In the genomic region with DNA sequence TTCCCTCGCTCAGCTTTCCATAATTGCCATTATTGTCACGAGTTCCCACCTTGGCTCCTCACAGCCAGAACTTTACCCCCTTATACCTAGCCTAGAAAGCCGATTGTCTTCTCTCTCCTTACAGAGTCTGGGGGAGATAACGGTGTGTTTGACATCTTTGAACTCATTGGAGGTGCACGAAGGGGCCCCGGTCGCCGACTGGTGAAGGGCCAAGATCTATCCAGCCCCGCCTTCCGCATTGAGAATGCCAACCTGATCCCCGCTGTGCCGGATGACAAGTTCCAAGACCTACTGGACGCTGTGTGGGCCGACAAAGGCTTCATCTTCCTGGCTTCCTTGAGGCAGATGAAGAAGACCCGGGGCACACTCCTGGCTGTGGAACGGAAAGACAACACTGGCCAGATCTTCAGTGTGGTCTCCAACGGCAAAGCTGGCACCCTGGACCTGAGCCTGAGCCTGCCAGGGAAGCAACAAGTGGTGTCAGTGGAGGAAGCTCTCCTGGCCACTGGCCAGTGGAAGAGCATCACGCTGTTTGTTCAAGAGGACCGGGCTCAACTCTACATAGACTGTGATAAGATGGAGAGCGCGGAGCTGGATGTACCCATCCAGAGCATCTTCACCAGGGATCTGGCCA, we compare ENCODE assay signal across 9 mouse cellular contexts. TPM values are rescaled to one million over a fixed set of nuclear protein-coding genes. Genes with fewer than 3 reads are reported as not detected.
DNase-seq lines count a peak whose midpoint lies in the region; ATAC-seq lines count a peak whose summit lies in the region.
"Had no signal": no experiment of that assay in that cellular context is flagged by ENCODE, and none has a peak within 500 bp of the region (broad histone marks: within the 10 kb centered on the region; RNA-seq: fewer than 3 reads in every experiment).

No protein-coding gene starts in this region.

- peak overlapping the region; percentile 84 for H3K4me2 ChIP-seq in liver, embryonic 11.5 days
- H3K4me2 ChIP-seq in hindbrain, embryonic 13.5 days, result peak overlapping the region; percentile 85
- H3K4me2 ChIP-seq in liver, embryonic 16.5 days (ENCODE audit: low read depth, low read length), result no peak overlapping the region
- H3K4me2 ChIP-seq in stomach, embryonic 16.5 days (ENCODE audit: low read depth, low read length), result peak overlapping the region; percentile 94

- no peaks in the 10 kb centered on the region for H3K9me3 ChIP-seq in liver, embryonic 11.5 days (ENCODE audit: control insufficient read depth, low read length)
- H3K9me3 ChIP-seq in hindbrain, embryonic 13.5 days, result no peaks in the 10 kb centered on the region
- no peaks in the 10 kb centered on the region for H3K9me3 ChIP-seq in liver, embryonic 16.5 days (replicated peaks; ENCODE audit: control insufficient read depth, low read length)
- H3K9me3 ChIP-seq in stomach, embryonic 16.5 days (replicated peaks; ENCODE audit: control insufficient read depth, low read length), result no peaks in the 10 kb centered on the region

- intact Hi-C loops in left cerebral cortex, postnatal 25 days (cut with DNase I), result loop anchor here (5.0 kb wide), 3 partner anchors 134 to 661 kb away; no protein-coding TSS in a partner anchor

- peak overlapping the region; percentile 48 for H3K4me3 ChIP-seq in liver, embryonic 11.5 days (ENCODE audit: low read depth, low read length)
- peak overlapping the region; percentile 50 for H3K4me3 ChIP-seq in hindbrain, embryonic 13.5 days
- peak overlapping the region; percentile 37 for H3K4me3 ChIP-seq in liver, embryonic 16.5 days (ENCODE audit: low read depth, low read length)
- H3K4me3 ChIP-seq in stomach, embryonic 16.5 days (replicated peaks; ENCODE audit: low read length), result peak overlapping the region; percentile 84

- ATAC-seq in liver, embryonic 11.5 days (replicated peaks; ENCODE audit: low FRiP score), result no peak
- no peak for ATAC-seq in hindbrain, embryonic 13.5 days (ENCODE audit: low FRiP score)
- no peak for ATAC-seq in liver, embryonic 16.5 days (ENCODE audit: low read depth)
- ATAC-seq in stomach, embryonic 16.5 days (ENCODE audit: insufficient read depth, low FRiP score), result no peak

- 57% methylated on average over 21 of the region's 21 CpGs for WGBS in liver, embryonic 11.5 days
- 52% methylated on average over 21 of the region's 21 CpGs for WGBS in hindbrain, embryonic 13.5 days
- WGBS in liver, embryonic 16.5 days (ENCODE audit: insufficient replicate concordance), result 60% methylated on average over 21 of the region's 21 CpGs
- 39% methylated on average over 21 of the region's 21 CpGs for WGBS in stomach, embryonic 16.5 days

- no peak for DNase-seq in liver, embryonic 11.5 days (ENCODE audit: low spot score)
- DNase-seq in liver, result no peak
- DNase-seq in adrenal gland, adult (ENCODE audit: inconsistent age in 2 of 2, low spot score in 1 of 2), result no peak
- DNase-seq in left cerebral cortex, postnatal 25 days (ENCODE audit: low spot score in 2 of 2), result no peak
- no peak for DNase-seq in yolk sac, embryonic 10.5 days (ENCODE audit: low spot score)

- no peaks in the 10 kb centered on the region for H3K36me3 ChIP-seq in liver, embryonic 11.5 days (ENCODE audit: control insufficient read depth, insufficient read depth, low read length)
- H3K36me3 ChIP-seq in hindbrain, embryonic 13.5 days, result no peaks in the 10 kb centered on the region
- H3K36me3 ChIP-seq in liver, embryonic 16.5 days (ENCODE audit: control insufficient read depth, insufficient read depth), result no peaks in the 10 kb centered on the region
- 0 out of 2 replicates have a peak, but pooled peaks cover under 1% of the 10 kb centered on the region for H3K36me3 ChIP-seq in stomach, embryonic 16.5 days (ENCODE audit: control insufficient read depth, insufficient read depth, low read length)
- H3K36me3 ChIP-seq: G1E had no signal

- H3K27me3 ChIP-seq in liver, embryonic 11.5 days (replicated peaks; ENCODE audit: control insufficient read depth, insufficient read depth, low read length), result peaks cover 7% of the 10 kb centered on the region
- H3K27me3 ChIP-seq in hindbrain, embryonic 13.5 days, result peaks cover 29% of the 10 kb centered on the region
- H3K27me3 ChIP-seq in liver, embryonic 16.5 days (ENCODE audit: control insufficient read depth, insufficient read depth, low read depth, low read length), result peaks cover 2% of the 10 kb centered on the region; the same call in 1 of the 2 replicates
- no peaks in the 10 kb centered on the region for H3K27me3 ChIP-seq in stomach, embryonic 16.5 days (ENCODE audit: control insufficient read depth, insufficient read depth, low read length)

- 0 out of 2 replicates have a peak overlapping the region, but pooled peaks have one; percentile 22 for H3K9ac ChIP-seq in liver, embryonic 11.5 days (ENCODE audit: low read depth, low read length)
- no peak overlapping the region for H3K9ac ChIP-seq in hindbrain, embryonic 13.5 days
- no peak overlapping the region for H3K9ac ChIP-seq in liver, embryonic 16.5 days (ENCODE audit: low read depth, low read length)
- H3K9ac ChIP-seq in stomach, embryonic 16.5 days (ENCODE audit: low read length), result peak overlapping the region; percentile 85

- no peak overlapping the region for H3K27ac ChIP-seq in liver, embryonic 11.5 days (ENCODE audit: low read depth, low read length)
- H3K27ac ChIP-seq in hindbrain, embryonic 13.5 days, result no peak overlapping the region
- H3K27ac ChIP-seq in liver, embryonic 16.5 days (ENCODE audit: low read length), result no peak overlapping the region
- H3K27ac ChIP-seq in stomach, embryonic 16.5 days (ENCODE audit: low read length), result 0 out of 2 replicates have a peak overlapping the region, but pooled peaks have one; percentile 34

- peaks cover 3% of the 10 kb centered on the region; the same call in 1 of the 2 replicates for H3K4me1 ChIP-seq in liver, embryonic 11.5 days (replicated peaks; ENCODE audit: control insufficient read depth, insufficient read depth, low read length)
- H3K4me1 ChIP-seq in hindbrain, embryonic 13.5 days (replicated peaks), result peaks cover 36% of the 10 kb centered on the region
- H3K4me1 ChIP-seq in liver, embryonic 16.5 days (ENCODE audit: control insufficient read depth, low read depth, low read length), result no peaks in the 10 kb centered on the region
- peaks cover 26% of the 10 kb centered on the region for H3K4me1 ChIP-seq in stomach, embryonic 16.5 days (ENCODE audit: control insufficient read depth, insufficient read depth, low read length)

RNA-seq across cellular contexts. Expression of gene Thbs1, which starts 1.3 kb away (rescaled TPM):
- 85.5 and 95.4 TPM in 2 replicates for polyA plus RNA-seq in liver, embryonic 11.5 days (2014; fragmentation: Nextera tagmentation; extraction: Ambion mirVana)
- 8.1 and 11.3 TPM in 2 replicates for polyA plus RNA-seq in hindbrain, embryonic 13.5 days (2015; fragmentation: Nextera tagmentation; extraction: Ambion mirVana)
- polyA plus RNA-seq in liver, embryonic 16.5 days (2015; fragmentation: Nextera tagmentation; extraction: Ambion mirVana), result 29.7 and 31.7 TPM in 2 replicates
- polyA plus RNA-seq in stomach, embryonic 16.5 days (2015; fragmentation: Nextera tagmentation; extraction: Ambion mirVana), result 79.3 and 88.6 TPM in 2 replicates
- total RNA-seq in left cerebral cortex, postnatal 25 days (2021), result 1 to 10 TPM; 2.0 to 2.2 TPM
- total RNA-seq: G1E had no signal

Comparison
In these comparisons a context has a peak if more than half of its experiments do, and no peak if none do; other contexts are left out.
1. H3K9ac ChIP-seq: peak in liver, embryonic 11.5 days (single experiment) and stomach, embryonic 16.5 days (single experiment); none in hindbrain, embryonic 13.5 days (single experiment) and liver, embryonic 16.5 days (single experiment).
2. Peak in every context shown above with its lines, with median percentiles within 50 percentile points of each other: H3K4me3 ChIP-seq.